Mouse (Mus musculus) limb, embryonic 15.5 days (tissue): ENCODE measurements around the gene Stard9. TPM values are rescaled to one million over a fixed set of nuclear protein-coding genes. Genes with fewer than 3 reads are reported as not detected.
A peak's percentile ranks its signal among the peaks of the same experiment; 100 is the strongest.

Experiments
- ATAC-seq: fragments of 200-750 bp; cut with Nextera tagmentation; 2 replicates; pipeline ENCODE4 v1.8.0; 2017; ENCODE audit warnings: low read depth, moderate TSS enrichment; ENCODE audit not compliant: insufficient number of reproducible peaks, low FRiP score, low TSS enrichment
- H3K27ac ChIP-seq: fragments of 300-500 bp; sonication (generic); 2 replicates; pipeline ENCODE4 v1.5.1; 2015; ENCODE audit warnings: moderate library complexity, mild to moderate bottlenecking, inconsistent platforms
- H3K27me3 ChIP-seq: fragments of 300-500 bp; sonication (generic); 2 replicates; pipeline ENCODE4 v1.6.1; 2015; ENCODE audit warnings: inconsistent platforms
- H3K36me3 ChIP-seq: fragments of 300-500 bp; sonication (generic); 2 replicates; pipeline ENCODE4 v1.6.1; 2015; ENCODE audit warnings: inconsistent platforms
- H3K4me1 ChIP-seq: fragments of 300-500 bp; sonication (generic); 2 replicates; pipeline ENCODE4 v1.6.1; 2015; ENCODE audit warnings: inconsistent platforms
- H3K4me2 ChIP-seq: fragments of 300-500 bp; sonication (generic); 2 replicates; pipeline ENCODE4 v1.6.1; 2015; ENCODE audit warnings: mild to moderate bottlenecking, inconsistent platforms
- H3K4me3 ChIP-seq: fragments of 300-500 bp; sonication (generic); 2 replicates; pipeline ENCODE4 v1.5.1; 2015; ENCODE audit warnings: mild to moderate bottlenecking, inconsistent platforms
- H3K9ac ChIP-seq: fragments of 300-500 bp; sonication (generic); 2 replicates; pipeline ENCODE4 v1.6.1; 2015; ENCODE audit warnings: inconsistent platforms
- H3K9me3 ChIP-seq: fragments of 300-500 bp; sonication (generic); 2 replicates; pipeline ENCODE4 v1.6.1; 2016; ENCODE audit warnings: inconsistent platforms
- WGBS: fragments of 180-500 bp; shearing (Covaris S2); methylation state at CpG from one replicate; pipeline ENCODE4 v1.1.7; 2015; 5-methylcytosine and 5-hydroxymethylcytosine counted together
- polyA plus RNA-seq: library from polyadenylated mRNA; unstranded; fragments of >200 nt; fragmentation: Nextera tagmentation; extraction: Ambion mirVana; gene quantifications from 2 replicates; pipeline ENCODE4 v1.2.1, GENCODE M21; 2015

Gene Stard9
- polyA plus RNA-seq, 1 experiment from 2014 or later, result 7.5 TPM

- Histone ChIP-seq H3K4me1 (no peaks in the 10 kb centered on the region), H3K4me2 (no peak overlapping the region), H3K4me3 (no peak overlapping the region), H3K9me3 (no peaks in the 10 kb centered on the region), H3K27me3 (no peaks in the 10 kb centered on the region), H3K9ac (no peak overlapping the region), H3K36me3 (peaks cover 30% of the 10 kb centered on the region), H3K27ac (no peak overlapping the region)
- ATAC-seq, result no peak
Observed at GRCm38 (mm10) chr2:120707041-120707440, 78.1 kb downstream of the Stard9 start.

DNA sequence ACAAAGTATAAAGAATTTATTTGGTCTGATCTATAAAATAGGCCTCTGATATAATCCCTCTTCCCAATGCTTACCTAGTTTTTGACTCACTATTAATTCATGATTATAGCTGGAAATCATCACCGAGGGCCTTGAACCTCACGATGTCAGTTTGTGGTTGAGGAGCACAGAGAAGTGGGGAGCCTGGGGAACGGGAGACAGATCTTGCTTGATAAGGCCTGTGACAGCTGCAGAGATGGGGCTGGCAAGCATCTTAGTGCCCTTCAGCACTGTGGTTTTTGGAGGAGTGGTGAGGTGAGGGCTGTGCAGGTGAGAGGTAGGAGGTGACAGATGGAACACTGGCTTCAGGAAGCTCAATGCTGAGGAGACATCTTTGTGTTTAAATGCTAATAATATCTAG is 81.2 kb downstream of the Stard9 start:
- ATAC-seq, result no peak
- no peak overlapping the region for H3K9ac ChIP-seq
- H3K4me3 ChIP-seq, result no peak overlapping the region
- no peak overlapping the region for H3K27ac ChIP-seq
- peaks cover 49% of the 10 kb centered on the region for H3K36me3 ChIP-seq
- H3K4me1 ChIP-seq, result no peaks in the 10 kb centered on the region
- H3K4me2 ChIP-seq, result no peak overlapping the region
- H3K27me3 ChIP-seq, result no peaks in the 10 kb centered on the region
- 81% methylated on average over 3 of the region's 3 CpGs for WGBS
- no peaks in the 10 kb centered on the region for H3K9me3 ChIP-seq

DNA sequence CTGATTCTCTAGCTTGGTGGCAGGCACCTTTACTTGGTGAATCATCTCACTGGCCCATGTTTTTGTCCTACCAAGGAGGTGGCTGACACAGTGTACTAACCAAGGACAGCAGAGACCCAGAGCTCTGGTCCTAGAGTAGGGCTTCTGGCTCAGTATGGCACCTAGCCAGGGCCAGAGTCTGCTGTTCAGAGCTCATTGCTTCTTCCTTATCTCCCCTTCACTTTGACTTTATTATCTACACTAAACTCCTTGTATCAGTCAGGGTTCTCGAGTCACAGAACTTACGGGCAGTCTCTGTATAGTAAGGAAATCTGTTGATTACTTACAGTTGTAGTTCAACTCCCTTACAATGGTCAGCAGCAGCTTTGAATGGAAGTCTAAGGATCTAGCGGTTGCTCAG is 82.0 kb downstream of the Stard9 start:
- Histone ChIP-seq H3K9me3 (no peaks in the 10 kb centered on the region), H3K36me3 (peaks cover 47% of the 10 kb centered on the region)
- 82% methylated on average over 3 of the region's 3 CpGs for WGBS

GRCm38 (mm10) chr2:120713441-120713840 is 84.5 kb downstream of the Stard9 start:
- no peak for ATAC-seq
- no peak overlapping the region for H3K4me3 ChIP-seq
- no peak overlapping the region for H3K27ac ChIP-seq
- no peaks in the 10 kb centered on the region for H3K9me3 ChIP-seq
- peaks cover 64% of the 10 kb centered on the region for H3K36me3 ChIP-seq
- no peaks in the 10 kb centered on the region for H3K4me1 ChIP-seq
- WGBS, result 95% methylated on average over 3 of the region's 3 CpGs
- no peak overlapping the region for H3K4me2 ChIP-seq
- no peak overlapping the region for H3K9ac ChIP-seq
- no peaks in the 10 kb centered on the region for H3K27me3 ChIP-seq

More for the DNA sequence above, 82.0 kb downstream of the Stard9 start:
- Histone ChIP-seq H3K9ac (no peak overlapping the region), H3K27me3 (no peaks in the 10 kb centered on the region), H3K4me3 (no peak overlapping the region), H3K4me1 (no peaks in the 10 kb centered on the region), H3K4me2 (no peak overlapping the region), H3K27ac (no peak overlapping the region)
- no peak for ATAC-seq

DNA sequence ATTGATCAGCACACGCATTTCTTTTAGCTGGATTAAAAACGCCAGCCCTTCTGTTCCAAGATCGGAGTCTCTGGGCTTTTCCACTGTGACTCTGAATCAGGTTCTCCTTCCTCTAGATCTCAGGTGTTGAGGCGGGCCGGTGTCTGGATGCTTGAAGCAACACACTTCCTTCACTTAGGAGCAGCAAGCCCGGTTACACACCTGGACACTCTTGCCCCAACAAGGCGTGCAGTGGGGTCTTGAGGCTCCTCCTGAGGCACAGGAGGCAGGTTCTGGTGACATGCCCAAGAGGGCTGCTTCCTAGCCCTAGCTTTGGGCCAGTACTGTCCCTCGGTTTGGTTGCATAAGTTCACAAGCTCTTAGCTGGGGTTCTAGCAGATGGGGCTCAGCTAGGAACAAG is 89.6 kb downstream of the Stard9 start:
- no peak overlapping the region for H3K4me2 ChIP-seq
- ATAC-seq, result no peak
- no peaks in the 10 kb centered on the region for H3K4me1 ChIP-seq
- H3K9me3 ChIP-seq, result no peaks in the 10 kb centered on the region
- WGBS, result 94% methylated on average over 8 of the region's 8 CpGs
- peaks cover 92% of the 10 kb centered on the region for H3K36me3 ChIP-seq
- H3K27ac ChIP-seq, result no peak overlapping the region
- no peaks in the 10 kb centered on the region for H3K27me3 ChIP-seq
- no peak overlapping the region for H3K4me3 ChIP-seq
- no peak overlapping the region for H3K9ac ChIP-seq

- Histone ChIP-seq H3K36me3 (peaks cover 95% of the 10 kb centered on the region), H3K9ac (no peak overlapping the region), H3K9me3 (no peaks in the 10 kb centered on the region), H3K27me3 (no peaks in the 10 kb centered on the region), H3K27ac (no peak overlapping the region), H3K4me3 (no peak overlapping the region), H3K4me2 (no peak overlapping the region), H3K4me1 (no peaks in the 10 kb centered on the region)
- ATAC-seq, result no peak
- 79% methylated on average over 6 of the region's 6 CpGs for WGBS
Observed at GRCm38 (mm10) chr2:120720821-120721220, 91.9 kb downstream of the Stard9 start.

DNA sequence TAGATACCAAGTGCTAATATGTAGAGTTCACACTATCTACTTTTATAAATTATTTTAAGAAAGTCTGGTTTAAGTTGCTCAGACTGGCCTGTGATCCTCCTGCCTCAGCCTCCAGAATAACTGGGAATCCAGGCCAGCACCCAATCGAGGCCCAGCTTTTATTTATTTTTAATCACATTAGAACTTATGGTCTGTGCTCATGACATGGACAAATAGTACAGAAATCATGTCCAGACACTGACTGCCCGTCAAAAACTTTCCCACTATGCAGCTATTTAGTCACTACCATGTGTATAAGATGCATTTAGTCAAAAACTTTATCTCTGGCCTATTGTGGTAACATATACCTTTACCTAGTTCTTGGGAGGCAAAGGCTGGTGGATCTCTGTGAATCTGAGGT is 93.0 kb downstream of the Stard9 start:
- no peaks in the 10 kb centered on the region for H3K4me1 ChIP-seq
- no peak for ATAC-seq
- no peaks in the 10 kb centered on the region for H3K27me3 ChIP-seq
- H3K9me3 ChIP-seq, result no peaks in the 10 kb centered on the region
- no peak overlapping the region for H3K9ac ChIP-seq
- no peak overlapping the region for H3K4me2 ChIP-seq
- no peak overlapping the region for H3K4me3 ChIP-seq
- H3K36me3 ChIP-seq, result peaks cover 97% of the 10 kb centered on the region
- WGBS, result 92% methylated on average over 2 of the region's 2 CpGs
- no peak overlapping the region for H3K27ac ChIP-seq

DNA sequence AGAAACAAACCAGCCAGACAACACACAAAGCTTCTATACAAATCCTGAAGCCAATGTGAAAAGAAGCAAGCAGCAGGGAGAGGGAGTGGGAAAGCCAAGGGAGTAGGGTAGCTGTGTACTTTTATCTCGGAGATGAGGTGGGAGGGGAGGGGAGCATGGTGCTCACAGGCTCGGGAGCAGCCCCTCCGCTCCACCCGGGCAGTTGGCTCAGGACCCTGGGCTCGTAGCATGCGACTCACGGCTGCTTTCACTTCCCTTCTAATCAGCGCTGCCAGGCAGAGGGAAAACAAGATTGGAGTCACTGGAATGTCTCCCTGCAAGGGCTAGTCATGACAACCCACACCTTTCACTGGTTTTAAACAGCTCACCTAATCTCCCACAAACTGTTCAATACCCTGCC is 93.6 kb downstream of the Stard9 start:
- no peaks in the 10 kb centered on the region for H3K27me3 ChIP-seq
- H3K4me3 ChIP-seq, result no peak overlapping the region
- H3K27ac ChIP-seq, result no peak overlapping the region
- ATAC-seq, result no peak
- 86% methylated on average over 8 of the region's 8 CpGs for WGBS
- no peaks in the 10 kb centered on the region for H3K9me3 ChIP-seq
- H3K4me2 ChIP-seq, result no peak overlapping the region
- no peak overlapping the region for H3K9ac ChIP-seq
- peaks cover 96% of the 10 kb centered on the region for H3K36me3 ChIP-seq
- no peaks in the 10 kb centered on the region for H3K4me1 ChIP-seq

DNA sequence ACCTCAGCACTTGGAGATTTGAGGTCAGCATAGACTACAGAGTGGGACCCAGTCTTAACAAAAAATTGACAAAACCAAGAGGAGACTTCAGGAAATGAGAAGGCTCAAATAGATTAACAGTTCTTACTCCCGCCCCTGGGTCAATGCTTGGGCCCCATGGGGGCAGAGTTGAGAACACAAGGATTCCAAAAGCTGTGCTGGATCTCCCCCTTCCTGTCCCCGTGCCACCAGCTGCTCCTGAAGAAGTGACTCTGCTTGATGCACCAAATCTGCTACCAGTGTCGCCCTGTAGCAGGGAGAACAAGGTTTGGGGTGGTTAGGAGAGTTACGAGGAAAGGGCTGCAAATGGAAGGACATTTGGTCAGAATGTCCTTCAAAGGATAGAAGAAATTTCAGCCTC is 94.7 kb downstream of the Stard9 start:
- Histone ChIP-seq H3K27ac (no peak overlapping the region), H3K36me3 (peaks cover 96% of the 10 kb centered on the region), H3K4me1 (peaks cover 4% of the 10 kb centered on the region; the same call in 1 of the 2 replicates), H3K27me3 (no peaks in the 10 kb centered on the region), H3K9me3 (no peaks in the 10 kb centered on the region), H3K4me3 (no peak overlapping the region), H3K4me2 (no peak overlapping the region), H3K9ac (no peak overlapping the region)
- 74% methylated on average over 4 of the region's 4 CpGs for WGBS
- ATAC-seq, result no peak

DNA sequence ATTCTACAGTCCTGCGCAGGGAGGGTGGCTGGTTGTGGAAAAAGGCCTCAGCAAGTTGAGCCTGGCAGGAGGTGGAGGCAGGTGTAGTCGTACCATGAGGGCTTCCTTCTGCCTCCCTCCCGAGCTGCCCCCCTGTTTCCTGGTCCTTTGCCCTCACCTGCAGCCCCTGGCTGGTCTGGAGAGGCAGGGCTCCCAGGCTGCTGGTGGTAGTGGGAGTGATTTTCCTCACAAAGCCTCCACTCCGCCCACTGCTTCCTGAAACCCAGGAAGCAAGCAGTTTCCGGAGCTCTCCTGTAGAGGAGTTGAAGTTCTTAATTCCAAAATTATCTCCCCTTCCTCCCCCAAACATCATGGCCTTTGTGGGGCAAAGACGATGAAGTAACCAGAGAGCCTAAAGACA is 95.3 kb downstream of the Stard9 start:
- Histone ChIP-seq H3K4me1 (peaks cover 9% of the 10 kb centered on the region), H3K36me3 (peaks cover 92% of the 10 kb centered on the region), H3K4me2 (no peak overlapping the region), H3K9me3 (no peaks in the 10 kb centered on the region), H3K9ac (no peak overlapping the region), H3K27ac (no peak overlapping the region), H3K4me3 (no peak overlapping the region), H3K27me3 (no peaks in the 10 kb centered on the region)
- WGBS, result 85% methylated on average over 6 of the region's 6 CpGs
- ATAC-seq, result no peak

- Histone ChIP-seq H3K9ac (peak overlapping the region; percentile 85), H3K36me3 (peaks cover 37% of the 10 kb centered on the region), H3K27me3 (no peaks in the 10 kb centered on the region), H3K4me2 (peak overlapping the region; percentile 87), H3K4me3 (peak overlapping the region; percentile 88), H3K27ac (peak overlapping the region; percentile 96; the same call in 1 of the 2 replicates), H3K9me3 (no peaks in the 10 kb centered on the region), H3K4me1 (peaks cover 28% of the 10 kb centered on the region)
- no peak for ATAC-seq
- WGBS, result 7% methylated on average over 23 of the region's 23 CpGs
Observed at GRCm38 (mm10) chr2:120729775-120730585, 101.1 kb downstream of the Stard9 start.

GRCm38 (mm10) chr2:120730639-120731166 is 101.8 kb downstream of the Stard9 start:
- no peaks in the 10 kb centered on the region for H3K27me3 ChIP-seq
- H3K4me3 ChIP-seq, result peak overlapping the region; percentile 88
- peak overlapping the region; percentile 87 for H3K4me2 ChIP-seq
- peak overlapping the region; percentile 96 for H3K27ac ChIP-seq
- H3K9me3 ChIP-seq, result no peaks in the 10 kb centered on the region
- ATAC-seq, result no peak; the same call in 1 of the 2 replicates
- 0% methylated on average over 41 of the region's 50 CpGs for WGBS
- H3K4me1 ChIP-seq, result peaks cover 28% of the 10 kb centered on the region
- H3K9ac ChIP-seq, result peak overlapping the region; percentile 85
- H3K36me3 ChIP-seq, result peaks cover 30% of the 10 kb centered on the region
